Mouse (Mus musculus): ENCODE results near the gene Wnt3a. TPM values are rescaled to one million over a fixed set of nuclear protein-coding genes. Genes with fewer than 3 reads are reported as not detected.

Wnt3a gene
- polyA plus RNA-seq, 1 experiment from 2014 or later: 0.45 TPM

- no peaks in the 10 kb centered on the region for H3K9me3 ChIP-seq (ENCODE audit: control insufficient read depth, low read length)
- peak; percentile 96 for ATAC-seq
- H3K27ac ChIP-seq (ENCODE audit: low read depth, low read length): peak within 1 kb of the TSS; percentile 91
- H3K4me1 ChIP-seq (ENCODE audit: control insufficient read depth, insufficient read depth, low read depth, low read length): peaks cover 33% of the 10 kb centered on the region
- peak within 1 kb of the TSS; percentile 78 for H3K4me2 ChIP-seq (ENCODE audit: low read length)
- WGBS: 5% methylated on average over 57 of the region's 59 CpGs
- no peaks in the 10 kb centered on the region for H3K27me3 ChIP-seq (replicated peaks; ENCODE audit: control insufficient read depth, insufficient read depth, low read length)
- peak within 1 kb of the TSS; percentile 77 for H3K4me3 ChIP-seq (ENCODE audit: low read length)
- peak within 1 kb of the TSS; percentile 90 for H3K9ac ChIP-seq (ENCODE audit: low read depth, low read length)
- no peaks in the 10 kb centered on the region for H3K36me3 ChIP-seq (ENCODE audit: control insufficient read depth, insufficient read depth, low read length)
Measured at GRCm38 (mm10) chr11:59228122-59228953, 62.2 kb downstream of the Wnt3a start, which contains the start of gene Arf1. Gene Arf1 (minus strand): TSS chr11:59228270.

GRCm38 (mm10) chr11:59227604-59228121 is 62.9 kb downstream of the Wnt3a start:
- H3K4me1 ChIP-seq (ENCODE audit: control insufficient read depth, insufficient read depth, low read depth, low read length): peaks cover 33% of the 10 kb centered on the region
- peak; percentile 82 for ATAC-seq
- H3K9me3 ChIP-seq (ENCODE audit: control insufficient read depth, low read length): no peaks in the 10 kb centered on the region
- H3K4me2 ChIP-seq (ENCODE audit: low read length): peak overlapping the region; percentile 78
- H3K36me3 ChIP-seq (ENCODE audit: control insufficient read depth, insufficient read depth, low read length): no peaks in the 10 kb centered on the region
- WGBS: under 1% methylated on average over 38 of the region's 51 CpGs
- no peaks in the 10 kb centered on the region for H3K27me3 ChIP-seq (replicated peaks; ENCODE audit: control insufficient read depth, insufficient read depth, low read length)
- peak overlapping the region; percentile 90 for H3K9ac ChIP-seq (ENCODE audit: low read depth, low read length)
- peak overlapping the region; percentile 77 for H3K4me3 ChIP-seq (ENCODE audit: low read length)
- H3K27ac ChIP-seq (ENCODE audit: low read depth, low read length): peak overlapping the region; percentile 91

- H3K36me3 ChIP-seq (ENCODE audit: control insufficient read depth, insufficient read depth, low read length): no peaks in the 10 kb centered on the region
- peak overlapping the region; percentile 77 for H3K4me3 ChIP-seq (ENCODE audit: low read length)
- no peaks in the 10 kb centered on the region for H3K9me3 ChIP-seq (ENCODE audit: control insufficient read depth, low read length)
- peak overlapping the region; percentile 91 for H3K27ac ChIP-seq (ENCODE audit: low read depth, low read length)
- H3K4me1 ChIP-seq (ENCODE audit: control insufficient read depth, insufficient read depth, low read depth, low read length): peaks cover 36% of the 10 kb centered on the region
- WGBS: 5% methylated on average over 21 of the region's 21 CpGs
- H3K4me2 ChIP-seq (ENCODE audit: low read length): peak overlapping the region; percentile 78
- H3K9ac ChIP-seq (ENCODE audit: low read depth, low read length): peak overlapping the region; percentile 90
- H3K27me3 ChIP-seq (replicated peaks; ENCODE audit: control insufficient read depth, insufficient read depth, low read length): no peaks in the 10 kb centered on the region
- ATAC-seq: no peak
Measured at GRCm38 (mm10) chr11:59226787-59227603, 63.6 kb downstream of the Wnt3a start.

GRCm38 (mm10) chr11:59226251-59226650 is 64.3 kb downstream of the Wnt3a start:
- Histone ChIP-seq H3K36me3 (ENCODE audit: control insufficient read depth, insufficient read depth, low read length) (no peaks in the 10 kb centered on the region), H3K27me3 (replicated peaks; ENCODE audit: control insufficient read depth, insufficient read depth, low read length) (no peaks in the 10 kb centered on the region), H3K9ac (ENCODE audit: low read depth, low read length) (peak overlapping the region; percentile 90; the same call in 1 of the 2 replicates), H3K4me2 (ENCODE audit: low read length) (peak overlapping the region; percentile 78), H3K27ac (ENCODE audit: low read depth, low read length) (no peak overlapping the region; the same call in 1 of the 2 replicates), H3K4me1 (ENCODE audit: control insufficient read depth, insufficient read depth, low read depth, low read length) (peaks cover 37% of the 10 kb centered on the region), H3K4me3 (ENCODE audit: low read length) (peak overlapping the region; percentile 77), H3K9me3 (ENCODE audit: control insufficient read depth, low read length) (no peaks in the 10 kb centered on the region)
- 49% methylated on average over 3 of the region's 3 CpGs for WGBS
- ATAC-seq: no peak

- 80% methylated on average over 2 of the region's 2 CpGs for WGBS
- Histone ChIP-seq H3K4me1 (ENCODE audit: control insufficient read depth, insufficient read depth, low read depth, low read length) (peaks cover 37% of the 10 kb centered on the region), H3K9ac (ENCODE audit: low read depth, low read length) (no peak overlapping the region), H3K36me3 (ENCODE audit: control insufficient read depth, insufficient read depth, low read length) (no peaks in the 10 kb centered on the region), H3K27me3 (replicated peaks; ENCODE audit: control insufficient read depth, insufficient read depth, low read length) (no peaks in the 10 kb centered on the region), H3K9me3 (ENCODE audit: control insufficient read depth, low read length) (no peaks in the 10 kb centered on the region), H3K4me2 (ENCODE audit: low read length) (peak overlapping the region; percentile 13; the same call in 1 of the 2 replicates), H3K27ac (ENCODE audit: low read depth, low read length) (no peak overlapping the region), H3K4me3 (ENCODE audit: low read length) (no peak overlapping the region)
- no peak for ATAC-seq
Measured at GRCm38 (mm10) chr11:59225167-59225566, 65.4 kb downstream of the Wnt3a start.

GRCm38 (mm10) chr11:59224470-59224869 is 66.1 kb downstream of the Wnt3a start:
- ATAC-seq: no peak
- no peak overlapping the region for H3K4me3 ChIP-seq (ENCODE audit: low read length)
- H3K4me2 ChIP-seq (ENCODE audit: low read length): no peak overlapping the region
- WGBS: 67% methylated on average over 2 of the region's 2 CpGs
- H3K4me1 ChIP-seq (ENCODE audit: control insufficient read depth, insufficient read depth, low read depth, low read length): peaks cover 37% of the 10 kb centered on the region
- H3K27ac ChIP-seq (ENCODE audit: low read depth, low read length): no peak overlapping the region
- no peaks in the 10 kb centered on the region for H3K36me3 ChIP-seq (ENCODE audit: control insufficient read depth, insufficient read depth, low read length)
- H3K27me3 ChIP-seq (replicated peaks; ENCODE audit: control insufficient read depth, insufficient read depth, low read length): no peaks in the 10 kb centered on the region
- no peaks in the 10 kb centered on the region for H3K9me3 ChIP-seq (ENCODE audit: control insufficient read depth, low read length)
- no peak overlapping the region for H3K9ac ChIP-seq (ENCODE audit: low read depth, low read length)

- H3K4me2 ChIP-seq (ENCODE audit: low read length): no peak overlapping the region
- WGBS: 94% methylated on average over 3 of the region's 3 CpGs
- H3K4me3 ChIP-seq (ENCODE audit: low read length): no peak overlapping the region
- H3K27ac ChIP-seq (ENCODE audit: low read depth, low read length): no peak overlapping the region
- H3K27me3 ChIP-seq (replicated peaks; ENCODE audit: control insufficient read depth, insufficient read depth, low read length): no peaks in the 10 kb centered on the region
- H3K9me3 ChIP-seq (ENCODE audit: control insufficient read depth, low read length): no peaks in the 10 kb centered on the region
- no peak for ATAC-seq
- H3K4me1 ChIP-seq (ENCODE audit: control insufficient read depth, insufficient read depth, low read depth, low read length): peaks cover 37% of the 10 kb centered on the region
- H3K9ac ChIP-seq (ENCODE audit: low read depth, low read length): no peak overlapping the region
- no peaks in the 10 kb centered on the region for H3K36me3 ChIP-seq (ENCODE audit: control insufficient read depth, insufficient read depth, low read length)
Measured at GRCm38 (mm10) chr11:59224025-59224424, 66.5 kb downstream of the Wnt3a start.

- WGBS: 92% methylated on average over 4 of the region's 4 CpGs
- no peaks in the 10 kb centered on the region for H3K36me3 ChIP-seq (ENCODE audit: control insufficient read depth, insufficient read depth, low read length)
- H3K4me2 ChIP-seq (ENCODE audit: low read length): no peak overlapping the region
- no peak overlapping the region for H3K27ac ChIP-seq (ENCODE audit: low read depth, low read length)
- H3K9ac ChIP-seq (ENCODE audit: low read depth, low read length): no peak overlapping the region
- no peak overlapping the region for H3K4me3 ChIP-seq (ENCODE audit: low read length)
- H3K27me3 ChIP-seq (replicated peaks; ENCODE audit: control insufficient read depth, insufficient read depth, low read length): no peaks in the 10 kb centered on the region
- H3K4me1 ChIP-seq (ENCODE audit: control insufficient read depth, insufficient read depth, low read depth, low read length): peaks cover 35% of the 10 kb centered on the region
- ATAC-seq: no peak
- no peaks in the 10 kb centered on the region for H3K9me3 ChIP-seq (ENCODE audit: control insufficient read depth, low read length)
Measured at GRCm38 (mm10) chr11:59222306-59222705, 68.2 kb downstream of the Wnt3a start.

- Histone ChIP-seq H3K4me1 (ENCODE audit: control insufficient read depth, insufficient read depth, low read depth, low read length) (peaks cover 32% of the 10 kb centered on the region), H3K9ac (ENCODE audit: low read depth, low read length) (no peak overlapping the region), H3K4me3 (ENCODE audit: low read length) (no peak overlapping the region), H3K9me3 (ENCODE audit: control insufficient read depth, low read length) (no peaks in the 10 kb centered on the region), H3K27ac (ENCODE audit: low read depth, low read length) (no peak overlapping the region), H3K4me2 (ENCODE audit: low read length) (no peak overlapping the region), H3K36me3 (ENCODE audit: control insufficient read depth, insufficient read depth, low read length) (no peaks in the 10 kb centered on the region), H3K27me3 (replicated peaks; ENCODE audit: control insufficient read depth, insufficient read depth, low read length) (no peaks in the 10 kb centered on the region)
- no peak for ATAC-seq
Measured at GRCm38 (mm10) chr11:59221604-59222003, 68.9 kb downstream of the Wnt3a start.

Data from hindbrain, embryonic 16.5 days (tissue).